Mouse (Mus musculus) WW6 (cell line): ENCODE data around the gene Zbtb8b.
"Not testable (repeated sequence)": the region's sequence is repeated elsewhere in the genome, so short reads cannot be mapped to it uniquely, and the experiment has no call there.

Experiments
- DNase-seq: peaks from one replicate; pipeline ENCODE4 v3.0.0-alpha.2; 2013; ENCODE audit warnings: low read depth, low spot score

Gene Zbtb8b

GRCm38 (mm10) chr4:129440340-129441063, at the start of gene Zbtb8b:
Gene Zbtb8b (minus strand): TSS chr4:129440853.
- peak; percentile 79 for DNase-seq

- no peak for DNase-seq
Observed at GRCm38 (mm10) chr4:129481090-129481489, 40.4 kb upstream of the Zbtb8b start.

- DNase-seq: no peak
Observed at GRCm38 (mm10) chr4:129479863-129480262, 39.2 kb upstream of the Zbtb8b start.

- DNase-seq: no peak
Observed at GRCm38 (mm10) chr4:129476047-129476446, 35.4 kb upstream of the Zbtb8b start.

GRCm38 (mm10) chr4:129464286-129464815, 23.7 kb upstream of the Zbtb8b start:
- DNase-seq: no peak

GRCm38 (mm10) chr4:129463097-129464059, 22.7 kb upstream of the Zbtb8b start:
- no peak for DNase-seq

GRCm38 (mm10) chr4:129462118-129462517, 21.5 kb upstream of the Zbtb8b start:
- DNase-seq: no peak

- peak; percentile 99 for DNase-seq
Observed at GRCm38 (mm10) chr4:129461183-129461960, 20.7 kb upstream of the Zbtb8b start, which contains the start of gene Bsdc1. Gene Bsdc1 (plus strand): TSS chr4:129461581.

GRCm38 (mm10) chr4:129460827-129461182, 20.2 kb upstream of the Zbtb8b start:
- no peak for DNase-seq

- no peak for DNase-seq
Observed at GRCm38 (mm10) chr4:129459726-129460125, 19.1 kb upstream of the Zbtb8b start.

GRCm38 (mm10) chr4:129457311-129457710, 16.7 kb upstream of the Zbtb8b start:
- DNase-seq: not testable (repeated sequence)

- DNase-seq: no peak
Observed at GRCm38 (mm10) chr4:129456126-129456525, 15.5 kb upstream of the Zbtb8b start.

- peak; percentile 64 for DNase-seq
Observed at GRCm38 (mm10) chr4:129455265-129455664, 14.6 kb upstream of the Zbtb8b start.

- DNase-seq: no peak
Observed at GRCm38 (mm10) chr4:129451471-129452169, 11.0 kb upstream of the Zbtb8b start.

GRCm38 (mm10) chr4:129450851-129451250, 10.2 kb upstream of the Zbtb8b start:
- no peak for DNase-seq

- DNase-seq: no peak
Observed at GRCm38 (mm10) chr4:129448713-129449112, 8.1 kb upstream of the Zbtb8b start.

- DNase-seq: no peak
Observed at GRCm38 (mm10) chr4:129447778-129448563, 7.3 kb upstream of the Zbtb8b start.

GRCm38 (mm10) chr4:129447360-129447759, 6.7 kb upstream of the Zbtb8b start:
- no peak for DNase-seq

GRCm38 (mm10) chr4:129441145-129441544, 492 bp upstream of the Zbtb8b start:
- DNase-seq: no peak

GRCm38 (mm10) chr4:129418321-129418720, 22.3 kb downstream of the Zbtb8b start:
- DNase-seq: no peak
